Mouse (Mus musculus) lung, embryonic 14.5 days (tissue): ENCODE results near the gene Man1c1. TPM values are rescaled to one million over a fixed set of nuclear protein-coding genes. Genes with fewer than 3 reads are reported as not detected.

Source experiments
- ATAC-seq: fragments of 200-750 bp; cut with Nextera tagmentation; 2 replicates; pipeline ENCODE4 v1.8.0; 2017; ENCODE audit warnings: mild to moderate bottlenecking, moderate TSS enrichment, moderate library complexity; ENCODE audit not compliant: insufficient read depth
- DNase-seq: peaks from one replicate; pipeline ENCODE4 v3.0.0-alpha.2; 2015
- H3K27ac ChIP-seq: fragments of 300-500 bp; sonication (generic); 2 replicates; pipeline ENCODE4 v1.5.1; 2014; ENCODE audit warnings: low read depth, mild to moderate bottlenecking, moderate library complexity
- H3K27me3 ChIP-seq: fragments of 300-500 bp; sonication (generic); 2 replicates; pipeline ENCODE4 v1.6.1; 2014; ENCODE audit warnings: low read length, control low read depth; ENCODE audit not compliant: insufficient read depth
- H3K36me3 ChIP-seq: fragments of 300-500 bp; sonication (generic); 2 replicates; pipeline ENCODE4 v1.6.1; 2014; ENCODE audit warnings: control low read depth; ENCODE audit not compliant: insufficient read depth
- H3K4me1 ChIP-seq: fragments of 300-500 bp; sonication (generic); 2 replicates; pipeline ENCODE4 v1.6.1; 2014; ENCODE audit warnings: antibody characterized with exemption, control low read depth; ENCODE audit not compliant: insufficient read depth
- H3K4me2 ChIP-seq: fragments of 300-500 bp; sonication (generic); 2 replicates; pipeline ENCODE4 v1.6.1; 2014; ENCODE audit warnings: mild to moderate bottlenecking
- H3K4me3 ChIP-seq: fragments of 300-500 bp; sonication (generic); 2 replicates; pipeline ENCODE4 v1.5.1; 2014; ENCODE audit warnings: low read depth, low read length
- H3K9ac ChIP-seq: fragments of 300-500 bp; sonication (generic); 2 replicates; pipeline ENCODE4 v1.6.1; 2014
- H3K9me3 ChIP-seq: fragments of 300-500 bp; sonication (generic); 2 replicates; pipeline ENCODE4 v1.6.1; 2016; ENCODE audit warnings: low read depth, low read length, control low read depth
- CTCF ChIP-seq: IDR thresholded peaks from 2 replicates; pipeline ENCODE4 v1.5.1; 2016; ENCODE audit warnings: antibody characterized with exemption, low read depth
- WGBS: fragments of 180-500 bp; shearing (Covaris S2); extraction: QIAGEN DNeasy Blood & Tissue Kit; methylation state at CpG from one replicate; pipeline ENCODE4 v1.1.7; 2014; 5-methylcytosine and 5-hydroxymethylcytosine counted together
- polyA plus RNA-seq: library from polyadenylated mRNA; unstranded; fragments of >200 nt; fragmentation: Nextera tagmentation; extraction: Ambion mirVana; gene quantifications from 2 replicates; pipeline ENCODE4 v1.2.1, GENCODE M21; 2014

The Man1c1 gene
- polyA plus RNA-seq, 1 experiment from 2014 or later = 3.3 TPM

GRCm38 (mm10) chr4:134737365-134737910, 33.3 kb upstream of the Man1c1 start:
- no peaks in the 10 kb centered on the region for H3K27me3 ChIP-seq
- no peak for TF ChIP-seq CTCF
- ATAC-seq = no peak
- H3K4me1 ChIP-seq = peaks cover 5% of the 10 kb centered on the region
- H3K4me3 ChIP-seq = no peak overlapping the region
- no peaks in the 10 kb centered on the region for H3K9me3 ChIP-seq
- no peak overlapping the region for H3K4me2 ChIP-seq
- H3K27ac ChIP-seq = no peak overlapping the region
- no peak for DNase-seq
- WGBS = 60% methylated on average over 14 of the region's 14 CpGs
- H3K9ac ChIP-seq = no peak overlapping the region
- H3K36me3 ChIP-seq = no peaks in the 10 kb centered on the region

DNA sequence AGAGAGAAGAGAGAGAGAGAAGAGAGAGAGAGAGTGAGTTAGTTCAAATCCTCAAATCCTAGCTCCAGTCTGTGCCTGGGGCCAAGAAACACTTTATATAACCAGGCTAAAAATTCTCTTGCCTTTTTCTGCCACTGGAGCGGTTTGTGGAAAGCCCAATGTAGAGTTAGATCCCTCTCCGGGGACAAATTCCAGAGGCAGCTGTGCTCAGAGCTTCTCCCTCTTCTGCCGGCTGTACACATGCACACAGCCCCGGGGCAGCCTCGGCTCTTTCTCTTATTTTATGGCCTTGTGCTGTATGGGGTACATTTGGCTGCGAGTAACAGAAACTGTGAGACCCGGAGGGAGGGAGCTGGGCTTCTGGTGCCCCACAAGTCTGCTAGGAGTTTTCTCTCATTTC, 32.1 kb upstream of the Man1c1 start:
- H3K27me3 ChIP-seq = no peaks in the 10 kb centered on the region
- no peak overlapping the region for H3K27ac ChIP-seq
- H3K36me3 ChIP-seq = no peaks in the 10 kb centered on the region
- no peak overlapping the region for H3K4me2 ChIP-seq
- TF ChIP-seq CTCF = no peak
- peaks cover 5% of the 10 kb centered on the region for H3K4me1 ChIP-seq
- 59% methylated on average over 7 of the region's 7 CpGs for WGBS
- no peak overlapping the region for H3K4me3 ChIP-seq
- no peak for ATAC-seq
- no peaks in the 10 kb centered on the region for H3K9me3 ChIP-seq
- no peak for DNase-seq
- no peak overlapping the region for H3K9ac ChIP-seq

DNA sequence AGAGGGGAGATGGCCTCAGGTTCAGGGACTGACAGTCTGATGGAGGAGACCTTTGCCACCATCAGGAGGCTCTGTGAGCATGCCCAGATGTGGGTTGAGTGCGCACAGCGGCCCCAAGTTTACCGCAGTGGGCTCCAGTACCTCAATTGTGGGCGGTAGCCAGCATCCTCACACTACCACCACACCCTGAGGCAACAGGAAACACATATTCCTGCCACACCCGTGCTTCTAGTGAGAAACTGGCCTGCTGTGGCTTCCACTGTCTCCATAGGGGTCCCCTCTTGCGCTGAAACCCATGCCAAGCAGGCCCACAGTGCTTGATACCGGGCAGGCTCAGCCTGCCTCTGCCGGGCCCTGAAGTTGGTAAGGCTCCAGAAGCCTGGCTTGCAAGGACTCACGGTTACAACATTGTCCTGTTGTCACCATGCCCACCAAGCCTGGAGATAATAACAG, 30.6 kb upstream of the Man1c1 start:
- Histone ChIP-seq H3K4me2 (peak overlapping the region; percentile 24), H3K4me3 (no peak overlapping the region), H3K27ac (peak overlapping the region; percentile 81), H3K4me1 (peaks cover 9% of the 10 kb centered on the region), H3K27me3 (no peaks in the 10 kb centered on the region), H3K36me3 (no peaks in the 10 kb centered on the region), H3K9ac (no peak overlapping the region; the same call in 1 of the 2 replicates), H3K9me3 (no peaks in the 10 kb centered on the region)
- WGBS = 50% methylated on average over 9 of the region's 9 CpGs
- ATAC-seq (peak; percentile 43), DNase-seq (peak; percentile 30)
- no peak for TF ChIP-seq CTCF

DNA sequence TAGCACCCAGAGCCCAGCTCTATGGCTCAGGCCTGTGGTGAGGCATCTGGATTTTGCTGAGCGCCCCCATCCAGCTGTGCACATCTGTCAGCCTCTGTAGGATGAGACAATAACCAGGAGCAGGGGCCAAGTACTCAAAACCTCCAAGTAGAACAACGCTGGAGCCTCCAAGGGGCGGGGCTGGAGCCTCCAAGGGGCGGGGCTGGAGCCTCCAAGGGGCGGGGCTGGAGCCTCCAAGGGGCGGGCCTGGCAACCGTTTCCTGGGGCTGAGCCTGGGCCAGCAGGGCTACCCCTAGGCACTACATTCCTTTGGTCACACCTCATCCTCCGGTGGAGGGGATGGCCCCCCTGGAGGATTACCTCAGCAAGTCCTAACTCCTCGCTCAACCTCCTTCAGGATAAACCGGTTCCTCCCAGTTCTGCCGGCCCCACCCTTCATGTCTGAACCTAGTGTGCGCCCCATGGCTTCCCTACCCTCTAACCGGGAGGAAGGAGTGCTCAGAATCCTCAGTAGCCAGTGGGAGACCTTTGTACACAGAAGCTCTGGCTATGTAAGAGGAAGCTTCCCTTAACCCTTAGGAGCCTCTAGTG, 30.0 kb upstream of the Man1c1 start:
- Histone ChIP-seq H3K36me3 (no peaks in the 10 kb centered on the region), H3K27ac (peak overlapping the region; percentile 81), H3K4me2 (peak overlapping the region; percentile 24), H3K27me3 (no peaks in the 10 kb centered on the region), H3K4me3 (no peak overlapping the region), H3K9ac (no peak overlapping the region; the same call in 1 of the 2 replicates), H3K9me3 (no peaks in the 10 kb centered on the region), H3K4me1 (peaks cover 9% of the 10 kb centered on the region)
- TF ChIP-seq CTCF = no peak
- WGBS = 10% methylated on average over 13 of the region's 13 CpGs
- peak; percentile 92 for ATAC-seq
- peak; percentile 78 for DNase-seq

DNA sequence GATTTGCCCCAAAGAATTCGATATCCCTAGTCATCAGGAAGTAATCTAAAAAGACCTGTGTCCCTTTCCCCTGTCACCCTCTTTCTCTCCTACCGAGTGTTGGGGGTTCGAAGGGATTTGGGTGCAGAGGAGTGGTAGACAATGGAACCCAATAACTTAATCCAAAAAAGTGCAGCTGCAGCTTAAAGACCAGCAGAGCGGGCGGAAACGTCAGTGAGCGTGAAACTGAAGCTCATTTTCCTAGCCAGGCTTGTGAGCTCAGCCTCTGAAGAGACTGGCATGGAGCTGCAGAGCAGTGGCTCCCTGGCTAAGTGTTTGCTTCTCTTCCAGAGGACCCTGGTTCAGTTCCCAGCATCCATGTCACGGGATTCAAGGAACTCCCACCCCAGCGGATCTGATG, 29.3 kb upstream of the Man1c1 start:
- 57% methylated on average over 9 of the region's 9 CpGs for WGBS
- Histone ChIP-seq H3K4me1 (peaks cover 9% of the 10 kb centered on the region), H3K36me3 (no peaks in the 10 kb centered on the region), H3K9me3 (no peaks in the 10 kb centered on the region), H3K27me3 (no peaks in the 10 kb centered on the region), H3K9ac (no peak overlapping the region), H3K27ac (no peak overlapping the region), H3K4me3 (no peak overlapping the region), H3K4me2 (no peak overlapping the region)
- no peak for TF ChIP-seq CTCF
- ATAC-seq = no peak
- no peak for DNase-seq

- no peak overlapping the region for H3K27ac ChIP-seq
- ATAC-seq (no peak), DNase-seq (peak; percentile 56)
- H3K4me3 ChIP-seq = no peak overlapping the region
- no peaks in the 10 kb centered on the region for H3K27me3 ChIP-seq
- no peak for TF ChIP-seq CTCF
- no peaks in the 10 kb centered on the region for H3K36me3 ChIP-seq
- H3K9me3 ChIP-seq = no peaks in the 10 kb centered on the region
- no peak overlapping the region; the same call in 1 of the 2 replicates for H3K9ac ChIP-seq
- peaks cover 12% of the 10 kb centered on the region for H3K4me1 ChIP-seq
- H3K4me2 ChIP-seq = no peak overlapping the region
- WGBS = 8% methylated on average over 8 of the region's 8 CpGs
Observed at GRCm38 (mm10) chr4:134730106-134730505, 26.0 kb upstream of the Man1c1 start.

GRCm38 (mm10) chr4:134725735-134726345, 21.8 kb upstream of the Man1c1 start:
- Histone ChIP-seq H3K4me2 (no peak overlapping the region), H3K27me3 (no peaks in the 10 kb centered on the region), H3K9ac (no peak overlapping the region), H3K36me3 (no peaks in the 10 kb centered on the region), H3K4me3 (no peak overlapping the region), H3K9me3 (no peaks in the 10 kb centered on the region), H3K27ac (no peak overlapping the region), H3K4me1 (peaks cover 13% of the 10 kb centered on the region)
- DNase-seq = no peak
- no peak for ATAC-seq
- WGBS = 69% methylated on average over 13 of the region's 13 CpGs
- peak; percentile 66 for TF ChIP-seq CTCF
